Mouse (Mus musculus) embryonic facial prominence, embryonic 14.5 days (tissue): Measurements from ENCODE around the gene Wbp11. TPM values are rescaled to one million over a fixed set of nuclear protein-coding genes. Genes with fewer than 3 reads are reported as not detected.

Experiments
- ATAC-seq: fragments of 200-750 bp; cut with Nextera tagmentation; 2 replicates; pipeline ENCODE4 v1.8.0; 2017; ENCODE audit warnings: low read depth, moderate number of reproducible peaks, moderate TSS enrichment
- DNase-seq: peaks from one replicate; pipeline ENCODE4 v3.0.0-alpha.2; 2015; ENCODE audit warnings: low spot score
- H3K27ac ChIP-seq: fragments of 300-500 bp; sonication (generic); replicated peaks from 2 replicates; pipeline ENCODE4 v1.5.1; 2014; ENCODE audit warnings: low read depth, mild to moderate bottlenecking, low read length, moderate library complexity
- H3K27me3 ChIP-seq: fragments of 300-500 bp; sonication (generic); replicated peaks from 2 replicates; pipeline ENCODE4 v1.6.1; 2014; ENCODE audit warnings: low read length; ENCODE audit not compliant: control insufficient read depth, insufficient read depth
- H3K36me3 ChIP-seq: fragments of 300-500 bp; sonication (generic); 2 replicates; pipeline ENCODE4 v1.6.1; 2014; ENCODE audit warnings: low read length, mixed read lengths; ENCODE audit not compliant: control insufficient read depth, insufficient read depth
- H3K4me1 ChIP-seq: fragments of 300-500 bp; sonication (generic); 2 replicates; pipeline ENCODE4 v1.6.1; 2014; ENCODE audit warnings: antibody characterized with exemption, low read length; ENCODE audit not compliant: control insufficient read depth, insufficient read depth
- H3K4me2 ChIP-seq: fragments of 300-500 bp; sonication (generic); 2 replicates; pipeline ENCODE4 v1.6.1; 2014; ENCODE audit warnings: low read depth, mild to moderate bottlenecking, low read length, moderate library complexity, mixed read lengths
- H3K4me3 ChIP-seq: fragments of 300-500 bp; sonication (generic); 2 replicates; pipeline ENCODE4 v1.5.1; 2014; ENCODE audit warnings: low read depth, mild to moderate bottlenecking, low read length
- H3K9ac ChIP-seq: fragments of 300-500 bp; sonication (generic); 2 replicates; pipeline ENCODE4 v1.6.1; 2014; ENCODE audit warnings: low read depth, mild to moderate bottlenecking, low read length, moderate library complexity, mixed read lengths
- H3K9me3 ChIP-seq: fragments of 300-500 bp; sonication (generic); 2 replicates; pipeline ENCODE4 v1.6.1; 2016; ENCODE audit warnings: low read length; ENCODE audit not compliant: control insufficient read depth
- WGBS: fragments of 180-500 bp; shearing (Covaris S2); extraction: QIAGEN DNeasy Blood & Tissue Kit; methylation state at CpG from one replicate; pipeline ENCODE4 v1.1.7; 2014; 5-methylcytosine and 5-hydroxymethylcytosine counted together
- polyA plus RNA-seq: library from polyadenylated mRNA; unstranded; fragments of >200 nt; fragmentation: Nextera tagmentation; extraction: Ambion mirVana; gene quantifications from 2 replicates; pipeline ENCODE4 v1.2.1, GENCODE M21; 2014

The Wbp11 gene
- polyA plus RNA-seq = 94.3 and 94.7 TPM in 2 replicates

GRCm38 (mm10) chr6:136827881-136828561 lies at the start of gene Wbp11:
Wbp11 (minus strand) TSS chr6:136828233.
- Histone ChIP-seq H3K4me1 (peaks cover 7% of the 10 kb centered on the region), H3K9me3 (no peaks in the 10 kb centered on the region), H3K4me2 (peak within 1 kb of the TSS; percentile 87), H3K9ac (peak within 1 kb of the TSS; percentile 100), H3K27me3 (no peaks in the 10 kb centered on the region; the same call in 1 of the 2 replicates), H3K4me3 (peak within 1 kb of the TSS; percentile 100), H3K27ac (peak within 1 kb of the TSS; percentile 87), H3K36me3 (peaks cover 23% of the 10 kb centered on the region)
- DNase-seq (peak; percentile 99), ATAC-seq (peak; percentile 100)
- WGBS = 0% methylated on average over 29 of the region's 45 CpGs

- peak; percentile 86 for DNase-seq
These were observed 47.6 kb upstream of the Wbp11 start, which contains the start of gene Mgp for GRCm38 (mm10) chr6:136875670-136876069. Mgp (minus strand) TSS chr6:136875823.

GRCm38 (mm10) chr6:136874599-136874998 lies 46.6 kb upstream of the Wbp11 start:
- Histone ChIP-seq H3K4me3 (peak overlapping the region; percentile 29), H3K27me3 (no peaks in the 10 kb centered on the region), H3K36me3 (0 out of 2 replicates have a peak, but pooled peaks cover 3% of the 10 kb centered on the region), H3K4me2 (peak overlapping the region; percentile 48), H3K9ac (peak overlapping the region; percentile 46), H3K9me3 (no peaks in the 10 kb centered on the region), H3K4me1 (peaks cover 23% of the 10 kb centered on the region), H3K27ac (peak overlapping the region; percentile 49)
- DNase-seq (peak; percentile 78), ATAC-seq (0 out of 2 replicates have a peak, but pooled peaks have one; percentile 37)
- 17% methylated on average over 8 of the region's 8 CpGs for WGBS

More at GRCm38 (mm10) chr6:136875670-136876069, 47.6 kb upstream of the Wbp11 start, which contains the start of gene Mgp:
- H3K9ac ChIP-seq = peak within 1 kb of the TSS; percentile 48
- 20% methylated on average over 9 of the region's 9 CpGs for WGBS
- H3K4me1 ChIP-seq = peaks cover 23% of the 10 kb centered on the region
- H3K36me3 ChIP-seq = 0 out of 2 replicates have a peak, but pooled peaks cover 3% of the 10 kb centered on the region
- peak; percentile 92 for ATAC-seq
- H3K27me3 ChIP-seq = no peaks in the 10 kb centered on the region
- H3K4me3 ChIP-seq = peak within 1 kb of the TSS; percentile 29
- peak within 1 kb of the TSS; percentile 48 for H3K4me2 ChIP-seq
- no peaks in the 10 kb centered on the region for H3K9me3 ChIP-seq
- H3K27ac ChIP-seq = peak within 1 kb of the TSS; percentile 49

- H3K27ac ChIP-seq = no peak overlapping the region
- 0 out of 2 replicates have a peak, but pooled peaks have one; percentile 26 for ATAC-seq
- no peaks in the 10 kb centered on the region for H3K27me3 ChIP-seq
- 0 out of 2 replicates have a peak, but pooled peaks cover 3% of the 10 kb centered on the region for H3K36me3 ChIP-seq
- DNase-seq = peak; percentile 50
- H3K4me2 ChIP-seq = no peak overlapping the region
- H3K9me3 ChIP-seq = no peaks in the 10 kb centered on the region
- H3K4me3 ChIP-seq = no peak overlapping the region
- peaks cover 10% of the 10 kb centered on the region; the same call in 1 of the 2 replicates for H3K4me1 ChIP-seq
- 52% methylated on average over 5 of the region's 5 CpGs for WGBS
- no peak overlapping the region for H3K9ac ChIP-seq
These were observed 40.9 kb upstream of the Wbp11 start for GRCm38 (mm10) chr6:136868921-136869320.

GRCm38 (mm10) chr6:136866150-136866549 lies 38.1 kb upstream of the Wbp11 start:
- peaks cover 3% of the 10 kb centered on the region; the same call in 1 of the 2 replicates for H3K4me1 ChIP-seq
- H3K27ac ChIP-seq = no peak overlapping the region
- H3K9ac ChIP-seq = no peak overlapping the region
- H3K36me3 ChIP-seq = no peaks in the 10 kb centered on the region
- DNase-seq (no peak), ATAC-seq (no peak)
- H3K9me3 ChIP-seq = no peaks in the 10 kb centered on the region
- 80% methylated on average over 4 of the region's 4 CpGs for WGBS
- H3K27me3 ChIP-seq = no peaks in the 10 kb centered on the region
- H3K4me3 ChIP-seq = no peak overlapping the region
- no peak overlapping the region for H3K4me2 ChIP-seq

- H3K4me2 ChIP-seq = no peak overlapping the region
- H3K27ac ChIP-seq = no peak overlapping the region
- no peak overlapping the region for H3K4me3 ChIP-seq
- no peaks in the 10 kb centered on the region for H3K9me3 ChIP-seq
- DNase-seq (no peak), ATAC-seq (no peak)
- H3K27me3 ChIP-seq = no peaks in the 10 kb centered on the region
- no peak overlapping the region for H3K9ac ChIP-seq
- no peaks in the 10 kb centered on the region for H3K36me3 ChIP-seq
- peaks cover 3% of the 10 kb centered on the region; the same call in 1 of the 2 replicates for H3K4me1 ChIP-seq
- WGBS = 92% methylated on average over 5 of the region's 5 CpGs
These were observed 37.3 kb upstream of the Wbp11 start for GRCm38 (mm10) chr6:136865360-136865759.

- Histone ChIP-seq H3K4me3 (no peak overlapping the region), H3K4me1 (peaks cover 13% of the 10 kb centered on the region), H3K9me3 (no peaks in the 10 kb centered on the region), H3K9ac (no peak overlapping the region), H3K27ac (no peak overlapping the region), H3K4me2 (no peak overlapping the region), H3K36me3 (no peaks in the 10 kb centered on the region), H3K27me3 (no peaks in the 10 kb centered on the region)
- 0 out of 2 replicates have a peak, but pooled peaks have one; percentile 17 for ATAC-seq
- DNase-seq = peak; percentile 89
- 45% methylated on average over 9 of the region's 9 CpGs for WGBS
These were observed 33.0 kb upstream of the Wbp11 start for GRCm38 (mm10) chr6:136861020-136861419.

- ATAC-seq = no peak
- H3K36me3 ChIP-seq = no peaks in the 10 kb centered on the region
- no peak overlapping the region for H3K4me2 ChIP-seq
- no peak overlapping the region for H3K9ac ChIP-seq
- no peaks in the 10 kb centered on the region for H3K27me3 ChIP-seq
- WGBS = 66% methylated on average over 8 of the region's 8 CpGs
- H3K4me3 ChIP-seq = no peak overlapping the region
- H3K9me3 ChIP-seq = no peaks in the 10 kb centered on the region
- H3K4me1 ChIP-seq = peaks cover 11% of the 10 kb centered on the region
- H3K27ac ChIP-seq = no peak overlapping the region
- no peak for DNase-seq
These were observed 30.4 kb upstream of the Wbp11 start for GRCm38 (mm10) chr6:136858420-136858819.
